Mouse (Mus musculus): ENCODE measurements around the gene Phf14.
"Not testable (repeated sequence)": the region's sequence is repeated elsewhere in the genome, so short reads cannot be mapped to it uniquely, and the experiment has no call there.

- TF ChIP-seq CTCF, EP300 (IDR thresholded peaks at IDR 0.05; ENCODE audit: low read depth): not testable (repeated sequence)
Measured at GRCm38 (mm10) chr6:11875364-11875763, 32.2 kb upstream of the Phf14 start.

All from liver, postnatal 0 days (tissue).